Mouse (Mus musculus) limb, embryonic 14.5 days (tissue): Measurements from ENCODE around the gene Zswim3. TPM values are rescaled to one million over a fixed set of nuclear protein-coding genes. Genes with fewer than 3 reads are reported as not detected.

Source experiments
- ATAC-seq: fragments of 200-750 bp; cut with Nextera tagmentation; 2 replicates; pipeline ENCODE4 v1.8.0; 2017; ENCODE audit warnings: low read depth, moderate number of reproducible peaks, moderate TSS enrichment; ENCODE audit not compliant: low FRiP score
- DNase-seq: peaks from one replicate; pipeline ENCODE4 v3.0.0-alpha.2; 2015; ENCODE audit warnings: low spot score
- H3K27ac ChIP-seq: fragments of 300-500 bp; sonication (generic); replicated peaks from 2 replicates; pipeline ENCODE4 v1.5.1; 2014; ENCODE audit warnings: low read depth, mild to moderate bottlenecking, low read length, moderate library complexity, mixed read lengths
- H3K27me3 ChIP-seq: fragments of 300-500 bp; sonication (generic); 2 replicates; pipeline ENCODE4 v1.6.1; 2014; ENCODE audit warnings: low read length, mixed read lengths; ENCODE audit not compliant: control insufficient read depth, insufficient read depth
- H3K36me3 ChIP-seq: fragments of 300-500 bp; sonication (generic); 2 replicates; pipeline ENCODE4 v1.6.1; 2014; ENCODE audit warnings: mild to moderate bottlenecking, low read length, moderate library complexity, mixed read lengths; ENCODE audit not compliant: control insufficient read depth, insufficient read depth
- H3K4me1 ChIP-seq: fragments of 300-500 bp; sonication (generic); 2 replicates; pipeline ENCODE4 v1.6.1; 2014; ENCODE audit warnings: antibody characterized with exemption, low read length, mixed read lengths; ENCODE audit not compliant: control insufficient read depth, insufficient read depth
- H3K4me2 ChIP-seq: fragments of 300-500 bp; sonication (generic); replicated peaks from 2 replicates; pipeline ENCODE4 v1.6.1; 2014; ENCODE audit warnings: low read depth, mild to moderate bottlenecking, low read length, moderate library complexity; ENCODE audit not compliant: severe bottlenecking
- H3K4me3 ChIP-seq: fragments of 300-500 bp; sonication (generic); replicated peaks from 2 replicates; pipeline ENCODE4 v1.5.1; 2014; ENCODE audit warnings: low read length
- H3K9ac ChIP-seq: fragments of 300-500 bp; sonication (generic); 2 replicates; pipeline ENCODE4 v1.6.1; 2014; ENCODE audit warnings: mild to moderate bottlenecking, low read depth, low read length, moderate library complexity; ENCODE audit not compliant: severe bottlenecking
- H3K9me3 ChIP-seq: fragments of 300-500 bp; sonication (generic); 2 replicates; pipeline ENCODE4 v1.6.1; 2016; ENCODE audit warnings: low read length; ENCODE audit not compliant: control insufficient read depth
- POLR2A ChIP-seq: fragments of 200-500 bp; IDR thresholded peaks from 2 replicates; pipeline ENCODE4 v1.8.0; 2012; ENCODE audit warnings: inconsistent platforms, mild to moderate bottlenecking, moderate library complexity, borderline replicate concordance; ENCODE audit not compliant: insufficient read depth, insufficient read length; ENCODE audit errors: extremely low read depth
- WGBS: fragments of 180-500 bp; shearing (Covaris S2); extraction: QIAGEN DNeasy Blood & Tissue Kit; methylation state at CpG from one replicate; pipeline ENCODE4 v1.1.7; 2014; 5-methylcytosine and 5-hydroxymethylcytosine counted together
- polyA plus RNA-seq, 2 experiments: library from polyadenylated mRNA; depleted of rRNA in 1 of 2; stranded (reverse) in 1 of 2; unstranded in 1 of 2; fragments of >200 nt; fragmentation: Nextera tagmentation in 1 of 2; extraction: Ambion mirVana in 1 of 2; gene quantifications; 2 replicates each; pipeline versions ENCODE4 v1.2.1 to v1.2.3; 2012 to 2014

Gene Zswim3
- polyA plus RNA-seq, 2 experiments = 4.9 to 6.9 TPM

GRCm38 (mm10) chr2:164800252-164801004 is 4.5 kb upstream of the Zswim3 start:
- 90% methylated on average over 13 of the region's 13 CpGs for WGBS
- TF ChIP-seq POLR2A = no peak
- DNase-seq (no peak), ATAC-seq (no peak)
- no peak overlapping the region for H3K4me3 ChIP-seq
- peaks cover 52% of the 10 kb centered on the region for H3K36me3 ChIP-seq
- H3K27me3 ChIP-seq = no peaks in the 10 kb centered on the region
- H3K27ac ChIP-seq = no peak overlapping the region
- no peaks in the 10 kb centered on the region for H3K9me3 ChIP-seq
- no peak overlapping the region for H3K9ac ChIP-seq
- H3K4me2 ChIP-seq = no peak overlapping the region
- H3K4me1 ChIP-seq = peaks cover 7% of the 10 kb centered on the region

- Histone ChIP-seq H3K4me2 (peak overlapping the region; percentile 63), H3K27ac (no peak overlapping the region), H3K4me1 (peaks cover 9% of the 10 kb centered on the region), H3K36me3 (peaks cover 26% of the 10 kb centered on the region), H3K4me3 (peak overlapping the region; percentile 73), H3K27me3 (no peaks in the 10 kb centered on the region), H3K9ac (peak overlapping the region; percentile 69), H3K9me3 (no peaks in the 10 kb centered on the region)
- WGBS = 92% methylated on average over 16 of the region's 16 CpGs
- ATAC-seq (no peak), DNase-seq (no peak)
- TF ChIP-seq POLR2A = no peak
Observed at GRCm38 (mm10) chr2:164803201-164803920, 1.5 kb upstream of the Zswim3 start.

GRCm38 (mm10) chr2:164803921-164804313 is 981 bp upstream of the Zswim3 start:
- no peak for DNase-seq
- TF ChIP-seq POLR2A = no peak
- peaks cover 30% of the 10 kb centered on the region for H3K36me3 ChIP-seq
- peak overlapping the region; percentile 63 for H3K4me2 ChIP-seq
- no peaks in the 10 kb centered on the region for H3K9me3 ChIP-seq
- peaks cover 9% of the 10 kb centered on the region for H3K4me1 ChIP-seq
- no peak overlapping the region for H3K27ac ChIP-seq
- no peaks in the 10 kb centered on the region for H3K27me3 ChIP-seq
- 41% methylated on average over 1 of the region's 1 CpGs for WGBS
- no peak for ATAC-seq
- H3K4me3 ChIP-seq = peak overlapping the region; percentile 73
- H3K9ac ChIP-seq = peak overlapping the region; percentile 69

GRCm38 (mm10) chr2:164805332-164805718 is 427 bp downstream of the Zswim3 start:
- Histone ChIP-seq H3K4me2 (peak overlapping the region; percentile 85), H3K9ac (peak overlapping the region; percentile 62), H3K36me3 (peaks cover 19% of the 10 kb centered on the region), H3K27ac (no peak overlapping the region), H3K27me3 (no peaks in the 10 kb centered on the region), H3K9me3 (no peaks in the 10 kb centered on the region), H3K4me1 (peaks cover 9% of the 10 kb centered on the region), H3K4me3 (peak overlapping the region; percentile 73)
- no peak for TF ChIP-seq POLR2A
- WGBS = 1% methylated on average over 21 of the region's 21 CpGs
- ATAC-seq (peak; percentile 31; the same call in 1 of the 2 replicates), DNase-seq (no peak)

GRCm38 (mm10) chr2:164806614-164807013 is 1.7 kb downstream of the Zswim3 start:
- peaks cover 17% of the 10 kb centered on the region for H3K36me3 ChIP-seq
- WGBS = 85% methylated on average over 7 of the region's 7 CpGs
- no peak overlapping the region for H3K9ac ChIP-seq
- TF ChIP-seq POLR2A = no peak
- H3K27me3 ChIP-seq = no peaks in the 10 kb centered on the region
- H3K4me2 ChIP-seq = no peak overlapping the region
- no peak overlapping the region for H3K4me3 ChIP-seq
- no peak overlapping the region for H3K27ac ChIP-seq
- no peak for DNase-seq
- no peak for ATAC-seq
- no peaks in the 10 kb centered on the region for H3K9me3 ChIP-seq
- peaks cover 9% of the 10 kb centered on the region for H3K4me1 ChIP-seq
